Mouse (Mus musculus): ENCODE data around the gene Smug1.
A peak's percentile ranks its signal among the peaks of the same experiment; 100 is the strongest.

DNA sequence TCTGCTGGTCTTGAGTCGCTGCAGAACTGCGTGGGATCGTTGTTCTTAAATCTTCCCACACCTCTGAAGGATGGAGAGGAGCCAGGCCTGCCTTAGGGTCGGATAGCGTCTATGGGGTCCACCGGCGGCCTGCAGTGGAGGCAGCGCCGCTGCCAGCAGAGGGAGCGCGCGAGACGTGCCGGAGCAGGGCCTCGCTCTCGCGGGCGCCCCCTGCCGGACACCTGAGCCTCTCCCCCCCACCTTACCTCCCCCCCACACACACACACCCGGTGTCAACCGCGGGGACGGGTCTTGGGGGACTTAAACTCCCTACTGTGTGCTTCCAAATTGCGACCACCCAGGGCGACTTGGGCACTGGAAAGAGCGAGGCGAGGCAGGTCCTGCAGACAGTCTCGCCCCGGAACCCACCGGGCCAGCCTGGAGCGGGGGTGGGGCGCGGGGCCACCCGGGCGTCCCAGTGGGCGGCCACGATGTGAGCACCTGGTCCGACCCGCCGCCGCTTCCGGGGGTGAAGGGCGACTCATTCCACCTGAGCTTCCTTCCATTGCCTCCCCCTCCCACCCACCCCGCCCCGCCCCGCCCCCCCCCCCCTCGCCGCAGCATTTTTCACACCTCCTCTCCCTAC lies 15.4 kb upstream of the Smug1 start:
- peak; percentile 99 for TF ChIP-seq CTCF (IDR thresholded peaks at IDR 0.05; ENCODE audit: low read depth)
- no peak for TF ChIP-seq EP300 (IDR thresholded peaks at IDR 0.05; ENCODE audit: low read depth)
